Mouse (Mus musculus) thymus, adult 2 months (tissue): ENCODE measurements around the gene Ddx49.

Experiments
- CTCF ChIP-seq: fragments of 200-500 bp; IDR thresholded peaks from 2 replicates; pipeline ENCODE4 v1.5.1; 2012; ENCODE audit warnings: mild to moderate bottlenecking, control low read depth, low read length, moderate library complexity, borderline replicate concordance; ENCODE audit not compliant: control insufficient read depth, poor library complexity, insufficient read depth; ENCODE audit errors: extremely low read depth
- POLR2A ChIP-seq: fragments of 200-500 bp; IDR thresholded peaks from 2 replicates; pipeline ENCODE4 v1.6.1; 2012; ENCODE audit warnings: mild to moderate bottlenecking, low read length, control low read depth, moderate library complexity; ENCODE audit not compliant: control insufficient read depth, poor library complexity, insufficient read depth; ENCODE audit errors: extremely low read depth

- TF ChIP-seq CTCF (no peak), POLR2A (no peak)
These were observed 27.9 kb downstream of the Ddx49 start for GRCm38 (mm10) chr8:70274350-70274749.
